Mouse (Mus musculus) erythroblast, embryonic 14.5 days (primary cell): ENCODE data around the gene Kat6b.

Experiments
- GATA1 ChIP-seq: IDR thresholded peaks from 2 replicates; pipeline ENCODE4 v1.6.1; 2012; ENCODE audit warnings: low read length, inconsistent platforms, mixed read lengths
- TAL1 ChIP-seq: IDR thresholded peaks from 3 replicates; pipeline ENCODE4 v1.6.1; 2012; ENCODE audit warnings: low read length, inconsistent platforms, mixed read lengths

- TF ChIP-seq GATA1 (no peak), TAL1 (no peak)
These were observed 56.6 kb downstream of the Kat6b start for GRCm38 (mm10) chr14:21537838-21538237.
